Mouse (Mus musculus) E14TG2a.4 (cell line): Measurements from ENCODE around the gene Hist1h2bg.

Experiments used
- CTCF ChIP-seq: conservative IDR thresholded peaks from 2 replicates; pipeline ENCODE4 v1.5.1; 2014; ENCODE audit warnings: low read length
- NANOG ChIP-seq: IDR thresholded peaks from 2 replicates; pipeline ENCODE4 v1.6.1; 2014; ENCODE audit warnings: borderline replicate concordance, low read length, mixed read lengths
- POU5F1 ChIP-seq: IDR thresholded peaks from 2 replicates; pipeline ENCODE4 v1.6.1; 2014; ENCODE audit warnings: low read length, borderline replicate concordance

- TF ChIP-seq CTCF (no peak), NANOG (no peak), POU5F1 (no peak)
Observed at GRCm38 (mm10) chr13:23529005-23529404, 42.2 kb upstream of the Hist1h2bg start.
